Mouse (Mus musculus): ENCODE measurements around the gene Slc25a17.

DNA sequence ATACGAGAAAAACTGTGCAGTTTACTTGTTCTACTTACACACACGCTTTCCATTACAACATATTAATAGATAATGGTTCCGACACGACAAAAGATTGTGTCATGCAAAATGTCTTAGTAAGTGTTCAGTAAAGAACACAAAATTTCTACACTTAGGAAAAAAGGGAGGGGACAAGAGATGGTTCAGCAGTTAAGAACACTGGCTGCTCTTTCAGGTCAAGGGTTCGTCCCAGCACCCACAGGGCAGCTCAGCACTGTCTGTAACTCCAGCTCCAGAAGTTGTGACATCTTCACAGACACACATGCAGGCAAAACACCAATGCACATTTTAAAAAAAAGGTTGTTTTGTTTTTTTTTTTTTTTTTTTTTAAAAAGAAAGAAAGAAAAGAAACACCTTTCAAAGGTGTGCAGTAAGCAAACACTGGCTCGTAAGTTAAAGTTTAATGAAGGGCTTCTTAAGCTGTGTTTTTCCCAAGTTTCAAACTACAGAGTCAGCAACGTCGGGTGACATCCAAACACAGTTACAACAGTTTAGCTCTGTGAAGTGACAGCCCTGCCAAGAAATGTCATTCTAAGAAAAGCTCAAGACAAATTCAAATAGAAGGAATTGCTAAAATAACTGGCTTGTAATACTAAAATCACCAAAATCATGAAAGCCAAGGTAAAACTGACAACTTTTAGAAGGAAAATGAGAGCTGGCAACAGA, 33.8 kb upstream of the Slc25a17 start:
- TF ChIP-seq CTCF (IDR thresholded peaks at IDR 0.05; ENCODE audit: low read depth, low read length) (no peak), POLR2A (IDR thresholded peaks at IDR 0.05; ENCODE audit: extremely low read depth, insufficient read depth, low read length) (no peak)
